Mouse (Mus musculus): Measurements from ENCODE around the gene Gadd45gip1.
"Not testable (repeated sequence)": the region's sequence is repeated elsewhere in the genome, so short reads cannot be mapped to it uniquely, and the experiment has no call there.

Gadd45gip1 gene

GRCm38 (mm10) chr8:84797256-84797797 lies 34.0 kb upstream of the Gadd45gip1 start:
- DNase-seq: peak; percentile 58 to 59

DNA sequence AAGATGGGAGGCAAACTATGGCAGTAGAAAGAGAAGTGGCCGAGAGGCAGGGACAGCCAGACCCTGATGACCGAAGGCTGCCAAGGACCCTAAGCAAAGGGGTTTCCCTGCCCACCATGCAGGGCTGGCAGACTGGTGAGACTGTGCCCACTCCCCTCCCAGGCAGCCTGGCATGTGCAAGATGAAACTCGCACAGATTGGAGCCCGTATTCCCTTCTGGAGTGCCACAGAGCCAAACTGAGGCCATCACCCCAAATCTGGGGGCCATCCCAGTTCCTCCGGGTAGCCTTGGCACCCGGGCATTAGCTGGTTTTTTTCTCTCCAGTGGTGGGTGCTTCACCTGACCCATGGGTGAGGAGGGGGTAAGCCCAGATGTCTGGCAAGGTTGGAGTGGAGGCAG lies 33.4 kb upstream of the Gadd45gip1 start:
- peak; percentile 83 to 92 for DNase-seq

DNA sequence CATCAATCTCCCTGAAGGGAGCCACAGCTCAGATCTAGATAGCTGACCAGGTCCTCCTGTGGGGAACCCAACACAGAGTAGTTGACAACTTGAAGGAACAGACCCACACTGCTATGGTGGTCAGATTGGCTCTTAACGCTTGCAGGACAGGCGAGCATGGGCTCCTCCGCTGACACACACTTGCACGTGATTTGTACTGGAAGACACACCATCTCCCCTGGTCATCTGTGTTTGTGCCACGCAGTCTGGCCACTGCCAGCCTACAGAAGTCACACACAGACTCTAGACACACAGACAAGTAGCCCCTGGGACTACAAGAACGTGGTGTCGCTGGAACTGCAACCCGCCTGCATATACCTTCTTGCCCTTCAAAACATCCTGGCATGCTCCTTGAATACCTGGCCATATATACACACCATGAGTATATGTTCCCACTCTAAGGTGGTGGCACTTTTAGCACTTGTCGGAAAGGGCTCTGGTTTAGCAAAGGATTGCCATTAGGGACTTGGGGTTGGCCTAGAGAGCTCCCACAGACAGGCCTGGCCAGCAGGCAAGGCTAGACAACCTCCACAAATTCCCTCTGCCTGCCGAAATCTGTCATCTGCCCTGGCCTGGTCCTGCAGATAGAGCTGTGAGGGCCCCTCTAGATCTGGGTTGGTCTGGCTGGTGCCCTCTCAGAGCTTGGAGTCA lies 32.7 kb upstream of the Gadd45gip1 start:
- peak; percentile 63 to 68 for DNase-seq

- DNase-seq: peak; percentile 88 to 89
Measured at GRCm38 (mm10) chr8:84799136-84799931, 32.0 kb upstream of the Gadd45gip1 start.

DNA sequence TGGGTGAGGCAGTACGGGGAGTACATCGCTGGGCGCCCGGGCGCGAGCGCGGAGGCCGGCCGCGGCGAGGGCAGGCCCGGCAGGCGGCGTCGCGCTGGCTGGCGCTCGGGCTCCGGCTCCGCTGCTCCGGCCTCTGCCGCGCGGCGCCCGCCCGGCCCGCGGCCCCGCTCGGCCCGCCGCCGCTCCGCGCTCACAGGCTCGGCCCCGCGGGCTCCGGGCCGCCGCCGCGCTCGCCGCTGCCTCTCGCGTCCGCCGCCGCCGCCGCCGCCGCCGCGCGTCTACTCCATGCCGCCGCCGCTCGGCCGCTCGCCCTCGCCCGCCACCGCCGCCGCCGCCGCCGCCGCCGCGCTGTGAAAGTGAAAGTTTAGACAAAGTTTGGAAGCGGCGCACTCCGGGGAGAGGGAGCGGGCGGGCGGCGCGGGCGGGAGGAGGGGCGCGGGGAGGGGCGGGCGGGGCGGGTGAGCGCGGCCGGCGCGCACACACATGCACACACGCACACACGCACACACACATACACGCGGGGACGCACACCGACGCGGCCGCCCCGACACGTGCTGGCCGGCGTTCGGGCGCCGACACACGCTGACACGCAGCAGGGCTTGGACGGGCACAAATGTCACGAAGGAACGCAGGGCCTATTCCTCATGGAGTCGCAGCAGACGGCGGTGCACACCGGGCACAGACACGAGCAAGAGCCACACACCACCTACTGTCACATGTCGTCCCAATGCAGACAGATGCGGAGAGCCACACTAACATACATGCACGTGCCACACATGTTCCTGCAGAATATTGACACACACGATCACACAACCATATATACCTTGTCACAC lies 31.1 kb upstream of the Gadd45gip1 start, which contains the start of gene Nfix:
Gene Nfix (minus strand): TSS at position 346 of the 833 bp plus-strand sequence.
- DNase-seq: peak; percentile 87 to 90

- no peak for DNase-seq
Measured at GRCm38 (mm10) chr8:84806031-84806430, 25.3 kb upstream of the Gadd45gip1 start.

GRCm38 (mm10) chr8:84809109-84809940 lies 22.0 kb upstream of the Gadd45gip1 start:
- DNase-seq: peak; percentile 63 to 70

DNA sequence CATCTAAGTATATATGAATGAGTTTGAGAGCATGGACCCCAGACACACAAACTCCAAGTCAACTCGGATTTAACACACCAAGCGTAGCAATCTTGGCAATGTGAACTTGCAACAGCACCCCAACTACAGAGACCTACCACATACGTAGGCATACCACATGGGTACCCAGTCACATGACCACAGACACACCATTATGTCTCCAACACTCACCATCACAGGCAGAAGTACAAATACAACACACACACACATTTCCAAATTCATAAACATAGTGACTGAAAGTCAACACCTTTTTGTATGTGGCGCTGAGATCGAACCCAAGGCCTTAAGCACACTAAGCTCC lies 21.4 kb upstream of the Gadd45gip1 start:
- DNase-seq: no peak

- peak; percentile 99 to 100 for DNase-seq
Measured at GRCm38 (mm10) chr8:84810896-84811295, 20.4 kb upstream of the Gadd45gip1 start.

DNA sequence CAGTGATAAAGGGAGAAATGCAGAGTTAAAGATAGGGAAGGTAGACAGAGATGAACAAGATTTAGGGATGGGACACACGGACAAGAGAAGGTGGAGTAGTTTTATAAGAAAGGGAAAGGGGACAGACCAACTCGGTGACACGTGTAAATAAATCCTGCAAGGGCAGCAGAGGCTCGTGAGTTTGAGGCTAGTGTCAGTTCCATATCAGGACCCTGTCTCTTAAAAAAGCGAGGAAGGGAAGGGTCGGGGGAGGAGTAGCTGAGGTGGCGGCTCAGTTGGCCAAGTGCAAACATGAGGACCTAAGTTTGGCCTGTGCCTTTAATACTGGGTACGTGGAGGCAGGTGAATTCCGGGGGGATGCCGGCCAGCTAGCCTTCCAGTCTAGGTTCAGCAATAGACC lies 20.0 kb upstream of the Gadd45gip1 start:
- DNase-seq: peak in 1 of 2 experiments; percentile 40

GRCm38 (mm10) chr8:84813059-84813458 lies 18.3 kb upstream of the Gadd45gip1 start:
- peak; percentile 94 to 96 for DNase-seq

GRCm38 (mm10) chr8:84813830-84814229 lies 17.5 kb upstream of the Gadd45gip1 start:
- DNase-seq: no peak

DNA sequence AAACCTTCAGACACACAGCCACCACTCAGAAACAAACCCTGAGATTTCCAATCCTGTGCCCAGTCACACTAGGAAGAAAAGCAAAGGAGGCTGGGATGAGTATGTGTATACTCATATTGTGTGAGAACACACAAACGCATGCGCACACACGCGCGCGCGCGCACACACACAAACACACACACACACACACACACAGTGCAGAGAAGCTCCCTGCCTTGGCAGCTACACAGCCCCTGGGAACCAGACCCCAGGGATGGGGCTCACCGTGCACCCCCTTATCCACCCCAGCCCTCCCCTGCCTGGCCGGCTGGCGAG lies 17.1 kb upstream of the Gadd45gip1 start:
- DNase-seq: no peak

DNA sequence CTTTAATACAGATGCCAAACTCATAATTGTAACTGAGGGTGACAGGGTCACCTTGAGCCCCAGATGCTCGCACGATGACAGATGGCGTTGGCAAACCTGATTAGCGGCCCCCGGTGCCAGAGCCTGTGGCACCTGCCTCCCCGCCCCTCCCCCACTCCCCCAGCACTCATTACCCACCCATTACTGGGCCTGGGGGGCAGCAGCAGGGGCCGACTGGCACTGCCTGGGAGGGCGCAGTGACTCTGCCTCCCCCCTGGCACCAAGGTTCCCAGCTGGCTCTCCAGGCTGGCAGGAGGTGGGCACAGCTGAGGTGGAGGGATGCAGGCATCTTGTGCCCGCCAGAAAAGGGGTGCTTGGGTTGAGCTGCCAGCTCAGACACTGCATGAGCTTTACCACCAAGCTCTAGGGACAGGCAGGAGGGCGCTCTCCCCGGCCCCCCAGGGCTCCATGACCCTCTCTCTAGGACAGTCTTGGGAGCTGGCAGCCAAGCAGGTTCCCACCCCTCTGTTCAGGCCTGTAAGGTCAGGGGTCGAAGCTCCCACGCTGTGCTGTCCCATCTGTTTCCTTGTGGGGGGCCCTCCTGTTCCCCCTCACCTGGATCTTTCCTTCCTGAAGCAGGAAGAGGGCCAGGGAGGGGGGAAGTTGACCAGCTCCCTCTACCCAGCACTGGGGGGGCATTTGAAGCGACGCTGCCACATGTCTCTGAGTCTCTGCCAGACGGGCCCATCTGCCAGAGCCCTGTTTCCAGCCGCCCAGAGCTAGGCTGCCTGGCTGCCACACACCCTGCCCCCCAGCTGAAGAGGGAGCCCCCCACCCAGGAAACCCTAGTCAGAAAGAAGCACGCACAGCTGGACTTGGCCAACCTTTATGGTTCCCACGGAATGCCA lies 16.5 kb upstream of the Gadd45gip1 start:
- DNase-seq: peak; percentile 94 to 95

- DNase-seq: peak; percentile 97 to 99
Measured at GRCm38 (mm10) chr8:84815547-84815946, 15.8 kb upstream of the Gadd45gip1 start.

- no peak for DNase-seq
Measured at GRCm38 (mm10) chr8:84816117-84816516, 15.2 kb upstream of the Gadd45gip1 start.

- no peak for DNase-seq
Measured at GRCm38 (mm10) chr8:84822723-84823122, 8.6 kb upstream of the Gadd45gip1 start, which contains the start of gene Dand5. Gene Dand5, minus strand, starts transcription at chr8:84822823.

GRCm38 (mm10) chr8:84823653-84824052 lies 7.7 kb upstream of the Gadd45gip1 start:
- peak; percentile 84 to 87 for DNase-seq

GRCm38 (mm10) chr8:84825636-84826035 lies 5.7 kb upstream of the Gadd45gip1 start:
- DNase-seq: no peak

- DNase-seq: not testable (repeated sequence)
Measured at GRCm38 (mm10) chr8:84826518-84826917, 4.8 kb upstream of the Gadd45gip1 start.

All from cerebellum, postnatal 10 days (tissue).